Mouse (Mus musculus): Measurements from ENCODE around the gene Npy2r. TPM values are rescaled to one million over a fixed set of nuclear protein-coding genes. Genes with fewer than 3 reads are reported as not detected.

The Npy2r gene
- polyA plus RNA-seq, 1 experiment: not detected

DNA sequence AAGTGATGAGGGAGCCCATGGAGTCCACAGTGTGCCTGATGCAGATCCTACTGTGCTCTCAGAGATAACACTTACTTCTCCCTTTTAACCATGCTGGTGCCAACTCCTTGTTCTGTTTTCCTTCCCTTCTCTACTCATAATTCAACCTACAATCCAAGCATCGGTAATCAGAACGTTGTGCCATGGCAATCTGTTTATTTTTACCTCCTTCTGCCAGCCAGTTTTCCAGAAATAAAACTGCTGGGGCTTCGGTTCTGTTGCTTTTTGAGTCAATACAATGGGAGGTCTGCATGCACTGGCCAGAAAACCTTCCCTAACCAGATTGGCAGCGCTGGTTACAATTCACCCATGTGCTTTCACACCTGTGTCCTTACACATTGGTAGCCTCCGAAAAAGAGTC, 7.9 kb downstream of the Npy2r start:
- DNase-seq: no peak
- no peak overlapping the region for H3K27ac ChIP-seq (ENCODE audit: control insufficient read depth, insufficient read depth, low read length)
- H3K27me3 ChIP-seq (ENCODE audit: control insufficient read depth, insufficient read depth, low read length): no peaks in the 10 kb centered on the region
- no peaks in the 10 kb centered on the region for H3K4me1 ChIP-seq (replicated peaks; ENCODE audit: control insufficient read depth, insufficient read depth, low read length)
- H3K4me3 ChIP-seq (ENCODE audit: control insufficient read depth, insufficient read depth, low read length): no peak overlapping the region
- WGBS: 84% methylated on average over 5 of the region's 5 CpGs
- no peaks in the 10 kb centered on the region for H3K36me3 ChIP-seq (ENCODE audit: control insufficient read depth, insufficient read depth, low read length)
- TF ChIP-seq POLR2A (IDR thresholded peaks at IDR 0.05; ENCODE audit: control insufficient read depth, extremely low read depth, insufficient read depth, low read length, poor library complexity) (no peak), CTCF (IDR thresholded peaks at IDR 0.05; ENCODE audit: borderline replicate concordance, control insufficient read depth, extremely low read depth, insufficient read depth, low read length, poor library complexity) (no peak)

GRCm38 (mm10) chr3:82524792-82525191, 23.1 kb downstream of the Npy2r start:
- Histone ChIP-seq H3K36me3 (ENCODE audit: control insufficient read depth, insufficient read depth, low read length) (no peaks in the 10 kb centered on the region), H3K27ac (ENCODE audit: control insufficient read depth, insufficient read depth, low read length) (no peak overlapping the region), H3K27me3 (ENCODE audit: control insufficient read depth, insufficient read depth, low read length) (no peaks in the 10 kb centered on the region), H3K4me3 (ENCODE audit: control insufficient read depth, insufficient read depth, low read length) (no peak overlapping the region), H3K4me1 (replicated peaks; ENCODE audit: control insufficient read depth, insufficient read depth, low read length) (no peaks in the 10 kb centered on the region)
- WGBS: 85% methylated on average over 1 of the region's 1 CpGs
- TF ChIP-seq CTCF (IDR thresholded peaks at IDR 0.05; ENCODE audit: borderline replicate concordance, control insufficient read depth, extremely low read depth, insufficient read depth, low read length, poor library complexity): no peak
- TF ChIP-seq POLR2A (IDR thresholded peaks at IDR 0.05; ENCODE audit: control insufficient read depth, extremely low read depth, insufficient read depth, low read length, poor library complexity): no peak
- DNase-seq: no peak

DNA sequence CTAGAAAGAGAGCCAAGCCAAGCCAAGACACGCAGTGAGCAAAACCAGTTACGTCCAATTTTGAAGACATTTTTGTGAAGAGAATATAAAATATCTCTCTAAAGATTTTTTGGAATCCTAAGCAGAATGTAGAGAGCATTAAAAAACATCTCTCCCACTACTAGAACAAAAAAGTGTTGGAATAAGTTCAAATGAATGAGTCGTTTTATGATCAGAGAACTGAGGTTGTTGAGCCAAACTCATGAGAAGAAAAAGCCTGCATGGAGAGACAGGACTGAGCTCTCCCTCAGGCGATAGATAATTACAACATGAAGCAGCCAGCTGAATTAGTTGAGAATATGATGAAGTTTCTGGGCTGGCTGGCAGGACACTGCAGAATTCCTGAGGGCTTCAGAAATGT, 49.9 kb downstream of the Npy2r start:
- no peaks in the 10 kb centered on the region for H3K27me3 ChIP-seq (ENCODE audit: control insufficient read depth, insufficient read depth, low read length)
- DNase-seq: no peak
- 91% methylated on average over 4 of the region's 4 CpGs for WGBS
- H3K4me1 ChIP-seq (replicated peaks; ENCODE audit: control insufficient read depth, insufficient read depth, low read length): no peaks in the 10 kb centered on the region
- H3K36me3 ChIP-seq (ENCODE audit: control insufficient read depth, insufficient read depth, low read length): no peaks in the 10 kb centered on the region
- H3K27ac ChIP-seq (ENCODE audit: control insufficient read depth, insufficient read depth, low read length): no peak overlapping the region
- no peak for TF ChIP-seq CTCF (IDR thresholded peaks at IDR 0.05; ENCODE audit: borderline replicate concordance, control insufficient read depth, extremely low read depth, insufficient read depth, low read length, poor library complexity)
- no peak for TF ChIP-seq POLR2A (IDR thresholded peaks at IDR 0.05; ENCODE audit: control insufficient read depth, extremely low read depth, insufficient read depth, low read length, poor library complexity)
- no peak overlapping the region for H3K4me3 ChIP-seq (ENCODE audit: control insufficient read depth, insufficient read depth, low read length)

Other genes starting within 250 kb of the Npy2r start
- 0.40 and 0.49 TPM in 2 replicates for gene Map9, start 190.0 kb downstream of the Npy2r start, polyA plus RNA-seq (2012; rRNA removed)